Mouse (Mus musculus) G1E (cell line): Measurements from ENCODE around the gene Tmco4. TPM values are rescaled to one million over a fixed set of nuclear protein-coding genes. Genes with fewer than 3 reads are reported as not detected.
A peak's percentile ranks its signal among the peaks of the same experiment; 100 is the strongest.

Experiments used
- ATAC-seq: 2 replicates; pipeline ENCODE4 v1.8.0; 2016; ENCODE audit warnings: mild to moderate bottlenecking; ENCODE audit not compliant: insufficient number of reproducible peaks, poor library complexity, low FRiP score, severe bottlenecking; ENCODE audit errors: extremely low read depth
- DNase-seq: peaks from one replicate; pipeline ENCODE4 v3.0.0; 2012; ENCODE audit warnings: low spot score
- H3K27me3 ChIP-seq: 2 replicates; pipeline ENCODE4 v1.6.1; 2012; ENCODE audit warnings: mild to moderate bottlenecking, low read length, inconsistent platforms; ENCODE audit not compliant: insufficient read depth
- H3K36me3 ChIP-seq: replicated peaks from 2 replicates; pipeline ENCODE3; 2012; ENCODE audit warnings: mild to moderate bottlenecking, inconsistent platforms
- H3K4me1 ChIP-seq: 2 replicates; pipeline ENCODE4 v1.6.1; 2012; ENCODE audit warnings: low read depth, low read length, inconsistent platforms, mixed read lengths; ENCODE audit not compliant: insufficient read depth
- H3K4me3 ChIP-seq: 2 replicates; pipeline ENCODE4 v1.5.1; 2012; ENCODE audit warnings: low read depth, mild to moderate bottlenecking, inconsistent platforms, low read length, moderate library complexity, mixed read lengths
- H3K9me3 ChIP-seq: replicated peaks from 2 replicates; pipeline ENCODE4 v1.6.1; 2012; ENCODE audit warnings: inconsistent platforms
- CTCF ChIP-seq: IDR thresholded peaks from 2 replicates; pipeline ENCODE4 v1.5.1; 2012; ENCODE audit warnings: low read depth, low read length, inconsistent platforms, mixed read lengths
- GATA1 ChIP-seq: IDR thresholded peaks from 2 replicates; pipeline ENCODE4 v1.6.1; 2012; ENCODE audit warnings: borderline replicate concordance, low read length, inconsistent platforms, mixed read lengths
- GATA2 ChIP-seq: IDR thresholded peaks from 2 replicates; pipeline ENCODE4 v1.6.1; 2012; ENCODE audit warnings: low read depth, low read length, inconsistent platforms, borderline replicate concordance
- POLR2AphosphoS5 ChIP-seq: IDR thresholded peaks from 2 replicates; pipeline ENCODE4 v1.6.1; 2012; ENCODE audit warnings: low read depth, low read length, inconsistent platforms; ENCODE audit not compliant: insufficient replicate concordance
- TAL1 ChIP-seq: conservative IDR thresholded peaks from 2 replicates; pipeline ENCODE4 v1.6.1; 2012; ENCODE audit warnings: low read depth, low read length, inconsistent platforms, mixed read lengths
- polyA plus RNA-seq: library from polyadenylated mRNA; stranded (reverse); fragments of >175 nt; gene quantifications from 2 replicates; pipeline ENCODE4 v1.2.3, GENCODE M21; 2012
- total RNA-seq, 2 experiments: library from RNA; stranded (forward) in 1 of 2; stranded (reverse) in 1 of 2; fragments of 200-1000 nt in 1 of 2; fragments of >200 nt in 1 of 2; fragmentation: Nextera tagmentation in 1 of 2; gene quantifications; 2 replicates each; pipeline ENCODE4 v1.2.3; 2014 to 2017

Gene Tmco4
- total RNA-seq (2014; fragmentation: Nextera tagmentation) (8.8 and 11.6 TPM in 2 replicates), total RNA-seq (2017) (16.3 and 16.5 TPM in 2 replicates), polyA plus RNA-seq (17.1 and 19.8 TPM in 2 replicates)

DNA sequence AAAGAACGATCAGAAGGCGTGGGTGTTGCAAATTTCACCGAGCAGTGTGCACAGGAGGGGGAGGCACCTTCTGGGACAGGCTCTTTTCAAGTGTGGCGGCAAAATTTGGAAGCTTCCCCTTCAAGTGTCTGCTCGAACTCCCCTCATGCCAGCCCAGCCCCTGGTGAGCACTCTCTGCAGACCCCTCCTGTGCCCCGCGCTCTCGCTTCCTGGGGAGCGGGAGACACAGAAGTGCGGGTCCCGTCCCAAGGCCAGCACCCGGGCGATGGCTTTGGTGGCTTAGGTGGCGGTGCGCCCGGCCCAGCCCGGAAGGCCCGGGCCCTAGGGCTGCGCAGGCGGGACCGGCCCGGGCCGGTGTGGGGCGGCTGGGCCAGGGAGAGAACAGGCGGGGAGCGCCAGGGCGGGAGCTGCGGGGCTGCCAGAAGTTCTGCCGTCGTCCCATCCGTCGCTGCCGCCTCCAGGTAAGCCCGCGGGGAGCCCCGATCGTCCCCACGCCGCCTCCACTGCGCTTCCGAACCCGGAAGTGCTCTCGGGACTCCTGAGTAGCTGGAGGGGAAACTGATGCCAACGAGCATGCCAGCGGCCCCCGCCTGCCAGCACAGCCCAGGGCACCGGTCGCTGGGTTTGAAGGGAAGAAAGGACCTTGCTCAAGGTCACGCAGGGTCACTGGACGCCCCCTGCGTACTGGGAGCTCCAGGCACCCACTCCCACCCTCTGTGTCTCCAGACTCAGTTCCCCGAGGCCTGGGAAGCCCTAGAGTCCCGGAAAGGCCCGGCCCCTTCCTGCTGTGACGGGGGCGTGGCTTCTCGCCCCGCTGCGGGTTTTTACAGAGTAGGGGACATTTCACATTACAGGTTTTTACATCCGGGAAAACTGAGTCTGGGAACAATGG lies at the start of gene Tmco4:
Tmco4 (plus strand) TSS at position 62 of the 892 bp plus-strand sequence.
- ATAC-seq (peak; percentile 67), DNase-seq (peak; percentile 88)
- Histone ChIP-seq H3K36me3 (peaks cover 33% of the 10 kb centered on the region), H3K27me3 (no peaks in the 10 kb centered on the region), H3K9me3 (no peaks in the 10 kb centered on the region), H3K4me1 (peaks cover 64% of the 10 kb centered on the region), H3K4me3 (peak within 1 kb of the TSS; percentile 85)
- TF ChIP-seq GATA2, result no peak
- TF ChIP-seq GATA1, result no peak
- no peak for TF ChIP-seq POLR2AphosphoS5
- TF ChIP-seq CTCF, result no peak
- no peak for TF ChIP-seq TAL1

- ATAC-seq (no peak), DNase-seq (no peak)
- TF ChIP-seq GATA1, result no peak
- TF ChIP-seq GATA2, result no peak
- no peak for TF ChIP-seq CTCF
- no peak for TF ChIP-seq POLR2AphosphoS5
- no peak for TF ChIP-seq TAL1
- Histone ChIP-seq H3K4me1 (peaks cover 12% of the 10 kb centered on the region), H3K27me3 (peaks cover 25% of the 10 kb centered on the region), H3K9me3 (no peaks in the 10 kb centered on the region), H3K4me3 (no peak overlapping the region), H3K36me3 (no peaks in the 10 kb centered on the region)
Observed at GRCm38 (mm10) chr4:138925561-138925960, 47.1 kb upstream of the Tmco4 start.

DNA sequence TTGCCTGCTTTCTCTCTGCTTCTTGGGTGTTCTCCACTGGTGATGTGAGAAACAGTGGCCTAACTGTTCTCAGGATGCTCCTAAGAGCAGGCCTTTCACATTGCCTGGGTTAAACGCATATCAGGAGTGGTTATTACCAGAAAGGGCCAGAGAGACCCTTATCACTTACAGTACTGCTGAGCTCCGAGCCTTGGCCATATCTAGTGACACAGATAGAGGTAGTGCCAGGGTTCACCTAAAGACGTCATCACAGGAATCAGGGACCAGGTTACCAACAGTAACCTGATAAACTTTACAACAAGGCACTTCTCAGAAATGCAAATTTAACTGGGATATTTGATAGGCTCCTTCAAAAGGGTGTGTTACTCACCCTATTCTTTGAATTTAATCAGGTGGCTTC lies 38.8 kb upstream of the Tmco4 start:
- Histone ChIP-seq H3K36me3 (no peaks in the 10 kb centered on the region), H3K4me1 (peaks cover 12% of the 10 kb centered on the region), H3K4me3 (no peak overlapping the region), H3K9me3 (no peaks in the 10 kb centered on the region), H3K27me3 (0 out of 2 replicates have a peak, but pooled peaks cover 7% of the 10 kb centered on the region)
- TF ChIP-seq GATA1 (no peak), POLR2AphosphoS5 (no peak), CTCF (no peak), GATA2 (no peak), TAL1 (no peak)
- ATAC-seq (no peak), DNase-seq (no peak)

GRCm38 (mm10) chr4:138934456-138935145 lies 38.1 kb upstream of the Tmco4 start:
- no peak for TF ChIP-seq GATA2
- TF ChIP-seq CTCF, result no peak
- TF ChIP-seq GATA1, result no peak
- TF ChIP-seq TAL1, result no peak
- no peak for TF ChIP-seq POLR2AphosphoS5
- peaks cover 11% of the 10 kb centered on the region; the same call in 1 of the 2 replicates for H3K27me3 ChIP-seq
- DNase-seq (no peak), ATAC-seq (no peak)
- H3K9me3 ChIP-seq, result no peaks in the 10 kb centered on the region
- no peaks in the 10 kb centered on the region for H3K36me3 ChIP-seq
- H3K4me3 ChIP-seq, result no peak overlapping the region
- peaks cover 12% of the 10 kb centered on the region for H3K4me1 ChIP-seq

- ATAC-seq, result no peak
- DNase-seq, result no peak
- Histone ChIP-seq H3K27me3 (peaks cover 9% of the 10 kb centered on the region), H3K36me3 (no peaks in the 10 kb centered on the region), H3K4me1 (peaks cover 32% of the 10 kb centered on the region), H3K4me3 (no peak overlapping the region), H3K9me3 (no peaks in the 10 kb centered on the region)
- TF ChIP-seq GATA1 (no peak), TAL1 (no peak), CTCF (no peak), GATA2 (no peak), POLR2AphosphoS5 (no peak)
Observed at GRCm38 (mm10) chr4:138938495-138939269, 34.0 kb upstream of the Tmco4 start.
